In genomic region chr6:124682291-124682690, GRCm38 (mm10) we compare ENCODE assay signal across 17 mouse cellular contexts. TPM values are rescaled to one million over a fixed set of nuclear protein-coding genes. Genes with fewer than 3 reads are reported as not detected.
DNase-seq lines count a peak whose midpoint lies in the region; ATAC-seq and TF ChIP-seq lines count a peak whose summit lies in the region.
"Not testable (repeated sequence)": the region's sequence is repeated elsewhere in the genome, so short reads cannot be mapped to it uniquely, and the experiment has no call there.
"Had no signal": no experiment of that assay in that cellular context is flagged by ENCODE, and none has a peak within 500 bp of the region (broad histone marks: within the 10 kb centered on the region; RNA-seq: fewer than 3 reads in every experiment).

No protein-coding gene starts in this region.

- H3K36me3 ChIP-seq in MEL (ENCODE audit: control insufficient read depth in 1 of 2, insufficient read depth in 2 of 2, low read length in 2 of 2): peaks cover 3 to 53% of the 10 kb centered on the region in 2 experiments; a peak in 3 of 4 replicates
- not testable (repeated sequence) for H3K36me3 ChIP-seq in intestine, embryonic 16.5 days (ENCODE audit: control insufficient read depth, insufficient read depth, low read length); lung, embryonic 16.5 days (ENCODE audit: control insufficient read depth, insufficient read depth, low read length)
- peaks cover 17% of the 10 kb centered on the region; the same call in 1 of the 2 replicates for H3K36me3 ChIP-seq in liver, embryonic 15.5 days (replicated peaks)

- TF ChIP-seq CTCF in MEL (IDR thresholded peaks at IDR 0.05 in 2 of 3, conservative IDR thresholded peaks at IDR 0.05 in 1 of 3; ENCODE audit: control insufficient read depth in 1 of 3, insufficient read depth in 1 of 3, low read depth in 2 of 3, low read length in 3 of 3, poor library complexity in 1 of 3, severe bottlenecking in 1 of 3); bone marrow macrophage, adult 2 months (IDR thresholded peaks at IDR 0.05; ENCODE audit: low read depth, low read length): not testable (repeated sequence)

- peak overlapping the region; percentile 58 for H3K9ac ChIP-seq in MEL (ENCODE audit: control insufficient read depth, low read depth, low read length, poor library complexity, severe bottlenecking)
- H3K9ac ChIP-seq in intestine, embryonic 16.5 days (ENCODE audit: low read depth, low read length); liver, embryonic 15.5 days; lung, embryonic 16.5 days (ENCODE audit: low read length): not testable (repeated sequence)

- H3K79me2 ChIP-seq in MEL (ENCODE audit: control insufficient read depth, insufficient read depth, low read length, poor library complexity): peaks cover 29% of the 10 kb centered on the region

- peak overlapping the region; percentile 96 for H3K27ac ChIP-seq in MEL (ENCODE audit: control insufficient read depth, low read depth, low read length)
- peak overlapping the region; percentile 9; the same call in 1 of the 2 replicates for H3K27ac ChIP-seq in bone marrow macrophage, adult 2 months (ENCODE audit: insufficient read depth, low read depth, low read length)
- 0 out of 2 replicates have a peak overlapping the region, but pooled peaks have one; percentile 72 for H3K27ac ChIP-seq in intestine, embryonic 16.5 days (ENCODE audit: low read length)
- H3K27ac ChIP-seq in liver, embryonic 15.5 days (replicated peaks): peak overlapping the region; percentile 69; the same call in 1 of the 2 replicates
- H3K27ac ChIP-seq in lung, embryonic 16.5 days (ENCODE audit: low read length): not testable (repeated sequence)

- TF ChIP-seq EP300 in MEL (IDR thresholded peaks at IDR 0.05; ENCODE audit: low read depth in 1 of 2, low read length in 2 of 2): not testable (repeated sequence)

- WGBS in intestine, embryonic 16.5 days: 72% methylated on average over 6 of the region's 6 CpGs
- 61% methylated on average over 6 of the region's 6 CpGs for WGBS in liver, embryonic 15.5 days (ENCODE audit: insufficient replicate concordance)
- 63% methylated on average over 6 of the region's 6 CpGs for WGBS in lung, embryonic 16.5 days

- peaks cover 35 to 55% of the 10 kb centered on the region in 2 experiments for H3K4me1 ChIP-seq in MEL (ENCODE audit: control insufficient read depth in 1 of 2, insufficient read depth in 2 of 2, low read length in 2 of 2)
- H3K4me1 ChIP-seq in bone marrow macrophage, adult 2 months (ENCODE audit: control insufficient read depth, insufficient read depth, low read length): peaks cover 36% of the 10 kb centered on the region
- peaks cover 26% of the 10 kb centered on the region for H3K4me1 ChIP-seq in intestine, embryonic 16.5 days (ENCODE audit: control insufficient read depth, insufficient read depth, low read length)
- peaks cover 84% of the 10 kb centered on the region for H3K4me1 ChIP-seq in liver, embryonic 15.5 days (replicated peaks)
- not testable (repeated sequence) for H3K4me1 ChIP-seq in lung, embryonic 16.5 days (replicated peaks; ENCODE audit: control insufficient read depth, insufficient read depth, low read length)

- not testable (repeated sequence) for TF ChIP-seq POLR2A in MEL (IDR thresholded peaks at IDR 0.05; ENCODE audit: control insufficient read depth in 1 of 2, insufficient read depth in 1 of 2, low read depth in 1 of 2, low read length in 2 of 2, poor library complexity in 1 of 2); bone marrow macrophage, adult 2 months (IDR thresholded peaks at IDR 0.05; ENCODE audit: borderline replicate concordance, low read depth, low read length)

- H3K4me2 ChIP-seq in intestine, embryonic 16.5 days (ENCODE audit: low read depth, low read length); liver, embryonic 15.5 days; lung, embryonic 16.5 days (ENCODE audit: low read depth, low read length): not testable (repeated sequence)

- not testable (repeated sequence) for ATAC-seq in intestine, embryonic 16.5 days; liver, embryonic 15.5 days (ENCODE audit: insufficient read depth)
- ATAC-seq in lung, embryonic 16.5 days (ENCODE audit: low read depth): peak; percentile 26; the same call in 1 of the 2 replicates
- ATAC-seq in megakaryocyte, adult 5-6 weeks (ENCODE audit: poor library complexity, severe bottlenecking): peak; percentile 76

- DNase-seq in MEL (ENCODE audit: low read depth, low spot score): peak; percentile 62
- peak; percentile 49 for DNase-seq in kidney, adult 9 months
- peak; percentile 45 for DNase-seq in kidney, postnatal 14 days

- not testable (repeated sequence) for H3K9me3 ChIP-seq in MEL (replicated peaks; ENCODE audit: insufficient read depth, low read length); intestine, embryonic 16.5 days (ENCODE audit: control insufficient read depth, low read length); liver, embryonic 15.5 days (replicated peaks); lung, embryonic 16.5 days (ENCODE audit: control insufficient read depth, low read length)

- H3K4me3 ChIP-seq in MEL (ENCODE audit: control insufficient read depth in 1 of 2, insufficient read depth in 1 of 2, low read depth in 2 of 2, low read length in 2 of 2); bone marrow macrophage, adult 2 months (ENCODE audit: insufficient read depth, low read length); intestine, embryonic 16.5 days (ENCODE audit: low read length); liver, embryonic 15.5 days (replicated peaks); lung, embryonic 16.5 days (ENCODE audit: low read length): not testable (repeated sequence)

- TF ChIP-seq RAD21 in MEL (IDR thresholded peaks at IDR 0.05; ENCODE audit: low read depth, low read length): not testable (repeated sequence)

- H3K27me3 ChIP-seq in MEL (ENCODE audit: control insufficient read depth in 1 of 2, insufficient read depth in 2 of 2, low read length in 2 of 2); intestine, embryonic 16.5 days (replicated peaks; ENCODE audit: control insufficient read depth, insufficient read depth, low read length); liver, embryonic 15.5 days; lung, embryonic 16.5 days (ENCODE audit: control insufficient read depth, insufficient read depth, low read depth, low read length): not testable (repeated sequence)

RNA-seq across cellular contexts. Expression of gene Lpcat3, which starts 19.5 kb away (rescaled TPM):
- 135 and 143 TPM in 2 replicates for total RNA-seq in MEL (2012; rRNA removed)
- 100 to 1,000 TPM in 1 of 2 experiments, not detected in 1; 337 TPM for polyA plus RNA-seq in MEL (2012; ENCODE audit: insufficient read depth in 1 of 2, insufficient read length in 2 of 2, low read depth in 1 of 2, low replicate concordance in 2 of 2, missing spikeins in 1 of 2)
- polyA plus RNA-seq in bone marrow macrophage, adult 2 months (2012; ENCODE audit: insufficient read depth, insufficient read length, missing spikeins): 57.4 and 70.0 TPM in 2 replicates
- 195 and 219 TPM in 2 replicates for polyA plus RNA-seq in intestine, embryonic 16.5 days (2015; fragmentation: Nextera tagmentation; extraction: Ambion mirVana)
- polyA plus RNA-seq in liver, embryonic 15.5 days (2015; fragmentation: Nextera tagmentation; extraction: Ambion mirVana): 82.0 and 85.6 TPM in 2 replicates
- 60.9 and 61.9 TPM in 2 replicates for polyA plus RNA-seq in lung, embryonic 16.5 days (2015; fragmentation: Nextera tagmentation; extraction: Ambion mirVana)
- 32.8 and 48.3 TPM in 2 replicates for total RNA-seq in megakaryocyte, adult 5-6 weeks (2015)
- total RNA-seq in megakaryocyte, adult 5-6 weeks (2017): 22.4 and 24.8 TPM in 2 replicates

RNA-seq across cellular contexts. Expression of gene Emg1, which starts 29.7 kb away (rescaled TPM):
- total RNA-seq in MEL (2012; rRNA removed): 378 and 391 TPM in 2 replicates
- 100 to 1,000 TPM in 1 of 2 experiments, not detected in 1; 346 TPM for polyA plus RNA-seq in MEL (2012; ENCODE audit: insufficient read depth in 1 of 2, insufficient read length in 2 of 2, low read depth in 1 of 2, low replicate concordance in 2 of 2, missing spikeins in 1 of 2)
- 48.2 and 54.9 TPM in 2 replicates for polyA plus RNA-seq in bone marrow macrophage, adult 2 months (2012; ENCODE audit: insufficient read depth, insufficient read length, missing spikeins)
- 202 and 222 TPM in 2 replicates for polyA plus RNA-seq in intestine, embryonic 16.5 days (2015; fragmentation: Nextera tagmentation; extraction: Ambion mirVana)
- polyA plus RNA-seq in liver, embryonic 15.5 days (2015; fragmentation: Nextera tagmentation; extraction: Ambion mirVana): 122 and 128 TPM in 2 replicates
- 188 and 192 TPM in 2 replicates for polyA plus RNA-seq in lung, embryonic 16.5 days (2015; fragmentation: Nextera tagmentation; extraction: Ambion mirVana)
- total RNA-seq in megakaryocyte, adult 5-6 weeks (2015): 144 and 179 TPM in 2 replicates
- 170 and 206 TPM in 2 replicates for total RNA-seq in megakaryocyte, adult 5-6 weeks (2017)

RNA-seq across cellular contexts. Expression of gene Phb2, which starts 29.8 kb away (rescaled TPM):
- 623 and 706 TPM in 2 replicates for total RNA-seq in MEL (2012; rRNA removed)
- polyA plus RNA-seq in MEL (2012; ENCODE audit: insufficient read depth in 1 of 2, insufficient read length in 2 of 2, low read depth in 1 of 2, low replicate concordance in 2 of 2, missing spikeins in 1 of 2): 100 to 1,000 TPM; 309 to 815 TPM
- 94.1 and 97.8 TPM in 2 replicates for polyA plus RNA-seq in bone marrow macrophage, adult 2 months (2012; ENCODE audit: insufficient read depth, insufficient read length, missing spikeins)
- polyA plus RNA-seq in intestine, embryonic 16.5 days (2015; fragmentation: Nextera tagmentation; extraction: Ambion mirVana): 471 and 489 TPM in 2 replicates
- polyA plus RNA-seq in liver, embryonic 15.5 days (2015; fragmentation: Nextera tagmentation; extraction: Ambion mirVana): 242 and 243 TPM in 2 replicates
- polyA plus RNA-seq in lung, embryonic 16.5 days (2015; fragmentation: Nextera tagmentation; extraction: Ambion mirVana): 254 and 278 TPM in 2 replicates
- 99.5 and 115 TPM in 2 replicates for total RNA-seq in megakaryocyte, adult 5-6 weeks (2015)
- total RNA-seq in megakaryocyte, adult 5-6 weeks (2017): 152 and 160 TPM in 2 replicates

RNA-seq across cellular contexts. Expression of gene C1s2, which starts 46.4 kb away (rescaled TPM):
- total RNA-seq in MEL (2012; rRNA removed): 0.12 and 0.16 TPM in 2 replicates
- under 1 TPM in 1 of 2 experiments, not detected in 1; 0.25 TPM for polyA plus RNA-seq in MEL (2012; ENCODE audit: insufficient read depth in 1 of 2, insufficient read length in 2 of 2, low read depth in 1 of 2, low replicate concordance in 2 of 2, missing spikeins in 1 of 2)
- not detected in 2 replicates for polyA plus RNA-seq in bone marrow macrophage, adult 2 months (2012; ENCODE audit: insufficient read depth, insufficient read length, missing spikeins)
- 0.06 TPM in 1 of 2 replicates, not detected in the other for polyA plus RNA-seq in intestine, embryonic 16.5 days (2015; fragmentation: Nextera tagmentation; extraction: Ambion mirVana)
- not detected in 2 replicates for polyA plus RNA-seq in liver, embryonic 15.5 days (2015; fragmentation: Nextera tagmentation; extraction: Ambion mirVana)
- polyA plus RNA-seq in lung, embryonic 16.5 days (2015; fragmentation: Nextera tagmentation; extraction: Ambion mirVana): 0.08 TPM in 1 of 2 replicates, not detected in the other
- total RNA-seq in megakaryocyte, adult 5-6 weeks (2015): not detected in 2 replicates
- total RNA-seq in megakaryocyte, adult 5-6 weeks (2017): 0.16 TPM in 1 of 2 replicates, not detected in the other
- total RNA-seq: hindbrain, postnatal 0 days had no signal
- polyA plus RNA-seq: adrenal gland, adult 2 months; embryonic facial prominence, embryonic 10.5 days; embryonic facial prominence, embryonic 13.5 days; erythroblast, embryonic 14.5 days; heart, adult 2 months; heart, embryonic 10.5 days; heart, embryonic 13.5 days; hindbrain, embryonic 11.5 days had no signal

RNA-seq across cellular contexts. Expression of gene Ptpn6, which starts 56.2 kb away (rescaled TPM):
- total RNA-seq in MEL (2012; rRNA removed): 74.1 and 91.9 TPM in 2 replicates
- polyA plus RNA-seq in MEL (2012; ENCODE audit: insufficient read depth in 1 of 2, insufficient read length in 2 of 2, low read depth in 1 of 2, low replicate concordance in 2 of 2, missing spikeins in 1 of 2): 100 to 1,000 TPM in 1 of 2 experiments, not detected in 1; 184 TPM
- polyA plus RNA-seq in bone marrow macrophage, adult 2 months (2012; ENCODE audit: insufficient read depth, insufficient read length, missing spikeins): 583 and 614 TPM in 2 replicates
- polyA plus RNA-seq in intestine, embryonic 16.5 days (2015; fragmentation: Nextera tagmentation; extraction: Ambion mirVana): 20.4 and 22.5 TPM in 2 replicates
- polyA plus RNA-seq in liver, embryonic 15.5 days (2015; fragmentation: Nextera tagmentation; extraction: Ambion mirVana): 38.1 and 43.7 TPM in 2 replicates
- polyA plus RNA-seq in lung, embryonic 16.5 days (2015; fragmentation: Nextera tagmentation; extraction: Ambion mirVana): 21.3 and 27.3 TPM in 2 replicates
- total RNA-seq in megakaryocyte, adult 5-6 weeks (2015): 308 and 336 TPM in 2 replicates
- total RNA-seq in megakaryocyte, adult 5-6 weeks (2017): 1,009 and 1,024 TPM in 2 replicates
